Mouse (Mus musculus): ENCODE data around the gene Rnase2b.
"Not testable (repeated sequence)": the region's sequence is repeated elsewhere in the genome, so short reads cannot be mapped to it uniquely, and the experiment has no call there.

Gene Rnase2b

DNA sequence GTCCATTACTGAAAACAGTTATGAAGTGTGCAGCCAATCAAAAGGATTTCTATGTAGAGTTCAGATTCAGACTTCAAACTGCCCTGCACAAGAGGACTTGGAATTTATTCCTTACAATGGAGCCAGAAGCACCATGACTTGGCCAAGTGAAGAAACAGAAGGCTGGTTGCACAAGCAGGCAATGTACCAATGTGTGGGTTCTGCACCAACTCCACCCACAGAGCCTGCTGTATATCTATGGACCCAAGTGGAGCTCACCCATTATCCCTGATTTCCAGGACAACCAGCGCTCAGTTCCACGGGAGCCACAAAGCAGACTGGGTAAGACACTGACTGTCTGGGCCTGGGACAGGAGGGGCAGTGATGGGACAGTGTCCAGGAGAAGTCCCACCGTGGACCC lies at the start of gene Rnase2b:
Rnase2b (plus strand) TSS at position 285 of the 400 bp plus-strand sequence.
- DNase-seq: not testable (repeated sequence)

DNA sequence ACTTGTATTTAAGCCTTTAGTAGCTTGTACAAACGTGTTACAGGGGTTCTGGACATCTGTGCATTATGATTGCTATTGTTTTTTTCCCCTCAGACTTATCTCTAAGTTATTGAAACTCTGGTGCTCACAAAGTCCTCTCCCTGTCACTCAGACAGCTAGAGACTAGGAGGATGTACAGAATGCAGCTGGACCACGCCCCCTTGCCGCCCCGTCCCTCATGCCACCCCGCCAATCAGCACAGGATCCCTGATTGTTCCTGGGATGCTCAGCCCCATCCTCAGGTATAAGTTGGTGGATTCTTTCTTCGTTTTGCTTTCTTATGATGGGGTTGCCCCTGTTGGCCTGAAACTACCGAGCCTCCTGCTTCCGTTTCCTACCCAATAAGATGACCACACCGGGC lies 48.6 kb upstream of the Rnase2b start:
- DNase-seq: no peak

DNA sequence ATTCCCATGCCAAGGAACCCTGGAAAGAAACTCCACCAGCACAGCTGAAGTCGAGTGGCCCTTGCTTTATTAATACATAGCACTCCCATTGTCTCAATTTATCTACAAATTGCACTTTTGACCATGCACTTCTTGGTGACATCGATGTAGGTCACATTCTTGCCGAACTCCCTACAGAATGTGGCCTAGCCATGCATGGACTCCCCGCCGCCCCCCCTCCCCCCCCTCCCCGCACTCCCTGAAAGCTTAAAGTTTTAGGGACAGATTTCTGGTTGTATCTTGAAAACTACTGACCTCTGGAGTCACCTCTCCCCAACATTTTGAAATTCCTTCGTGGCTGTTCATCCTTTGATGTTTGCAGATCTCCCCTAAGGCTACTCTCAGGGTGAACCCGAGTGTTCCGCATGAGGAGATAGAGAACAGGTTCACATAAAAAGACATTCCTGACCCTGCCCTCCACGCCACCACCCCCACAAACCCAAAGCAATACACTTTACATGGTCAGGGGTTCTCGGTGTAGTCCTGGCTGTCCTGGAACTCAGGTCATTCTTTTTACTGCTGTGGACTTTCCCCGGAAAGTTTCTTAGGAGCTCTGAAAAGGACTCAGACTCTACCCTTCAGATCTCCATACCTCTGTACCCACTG lies 48.0 kb upstream of the Rnase2b start, which contains the start of gene Eddm3b:
Eddm3b (plus strand) TSS at position 511 of the 645 bp plus-strand sequence.
- peak; percentile 26 for DNase-seq

DNA sequence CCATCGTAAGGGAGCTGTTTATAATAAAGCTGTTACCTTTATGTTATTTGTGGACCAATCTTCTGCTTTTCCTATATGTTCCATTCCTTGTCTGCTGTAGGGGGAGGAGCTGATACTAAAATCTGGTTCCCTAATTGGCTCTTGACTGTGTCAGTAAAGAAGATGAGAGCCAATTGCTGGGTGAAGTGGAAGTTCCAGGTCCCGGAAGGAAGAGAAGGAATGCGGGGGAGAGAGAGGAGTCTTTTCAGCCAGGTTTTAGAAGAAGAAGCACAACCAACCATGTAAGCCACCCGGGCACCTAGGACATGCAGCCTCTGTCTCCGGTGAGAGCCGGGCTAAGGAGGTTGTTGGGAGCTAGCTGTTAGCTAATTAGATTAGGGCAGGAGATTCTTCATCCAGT lies 36.4 kb upstream of the Rnase2b start:
- no peak for DNase-seq

DNA sequence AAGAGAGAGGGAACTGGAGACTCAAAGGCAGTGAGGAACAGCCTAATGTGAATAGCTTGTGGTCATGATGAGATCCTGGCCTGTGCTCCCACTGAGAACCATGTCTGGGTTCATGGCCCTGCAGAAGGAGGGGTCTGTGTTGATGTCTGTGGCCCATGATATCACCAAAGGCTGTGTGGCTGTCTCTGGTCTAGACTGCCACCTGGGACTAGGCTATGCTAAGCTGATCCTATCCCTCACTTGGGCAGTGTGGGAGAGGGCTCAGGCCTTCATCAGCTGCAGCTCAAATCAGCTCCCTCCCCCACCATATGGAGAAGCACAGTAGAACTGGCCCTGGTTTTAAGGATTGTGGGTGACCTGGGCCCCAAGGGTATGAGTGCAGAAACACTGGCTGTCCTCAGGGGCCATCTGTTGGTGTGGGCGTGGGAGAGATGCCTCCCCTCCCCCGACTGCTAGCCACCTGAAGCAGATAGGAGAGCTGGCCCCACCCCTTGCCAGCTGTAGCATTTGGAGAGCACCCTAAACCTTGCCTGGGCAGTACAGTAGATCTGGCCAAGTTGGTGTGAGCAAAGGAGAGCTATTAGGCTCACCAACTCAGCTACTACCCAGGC lies 34.3 kb upstream of the Rnase2b start:
- DNase-seq: no peak

DNA sequence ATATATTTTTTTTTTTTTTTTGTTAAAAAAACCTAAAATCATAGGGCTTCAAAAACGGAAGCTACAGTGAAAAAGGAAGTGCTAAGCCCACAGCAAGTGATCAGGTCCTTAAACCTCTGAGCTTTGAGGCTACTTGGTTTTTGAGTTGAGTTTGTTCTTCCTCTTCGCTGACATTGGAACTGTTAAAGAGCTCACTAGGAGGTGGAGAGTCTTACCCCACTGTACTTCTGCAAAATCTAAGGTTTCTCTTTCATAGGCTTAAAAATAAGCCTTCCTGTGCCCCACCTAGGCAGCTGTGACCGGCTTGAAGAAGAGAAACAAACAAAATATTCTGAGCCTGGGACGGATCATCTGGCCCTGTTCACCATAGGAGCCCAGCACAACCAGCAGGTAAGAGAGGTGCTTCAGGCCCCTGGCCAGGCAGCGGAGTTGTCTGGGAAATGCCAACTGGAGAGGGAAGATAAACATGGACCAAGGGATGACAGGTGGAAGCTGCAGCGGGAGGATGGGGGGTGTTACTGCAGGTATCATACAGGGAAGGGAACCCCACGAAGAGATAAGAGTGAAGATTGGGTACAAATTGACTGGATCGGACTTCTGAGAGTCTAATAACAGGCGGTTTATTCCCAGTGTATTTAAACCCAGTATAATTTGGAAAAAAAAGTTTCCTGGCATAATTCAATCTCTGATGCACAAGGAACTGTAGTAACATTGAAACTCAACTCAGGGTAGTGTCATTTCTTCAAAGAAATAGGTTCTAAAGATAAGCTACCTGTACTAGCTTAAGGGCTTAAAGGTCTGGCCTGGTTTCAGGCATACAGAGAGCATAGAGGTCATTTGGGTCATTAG lies 33.1 kb upstream of the Rnase2b start:
- no peak for DNase-seq

DNA sequence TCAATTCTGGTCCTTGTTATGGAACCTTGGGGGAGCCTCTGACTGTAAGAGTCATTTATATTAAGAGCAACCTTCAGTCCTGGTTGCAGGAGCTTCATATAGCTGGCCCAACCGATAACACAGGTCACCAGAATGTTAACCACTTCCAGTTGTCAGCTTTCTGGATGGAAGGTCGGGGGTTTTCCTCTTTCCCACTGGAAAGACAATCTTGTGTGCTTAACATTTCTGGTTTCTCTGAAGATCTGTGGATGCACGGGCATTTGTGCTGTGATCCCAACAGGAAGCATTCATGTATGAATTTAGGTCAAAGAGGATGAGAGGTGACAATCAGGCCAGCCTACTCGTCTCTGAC lies 32.5 kb upstream of the Rnase2b start:
- DNase-seq: no peak

DNA sequence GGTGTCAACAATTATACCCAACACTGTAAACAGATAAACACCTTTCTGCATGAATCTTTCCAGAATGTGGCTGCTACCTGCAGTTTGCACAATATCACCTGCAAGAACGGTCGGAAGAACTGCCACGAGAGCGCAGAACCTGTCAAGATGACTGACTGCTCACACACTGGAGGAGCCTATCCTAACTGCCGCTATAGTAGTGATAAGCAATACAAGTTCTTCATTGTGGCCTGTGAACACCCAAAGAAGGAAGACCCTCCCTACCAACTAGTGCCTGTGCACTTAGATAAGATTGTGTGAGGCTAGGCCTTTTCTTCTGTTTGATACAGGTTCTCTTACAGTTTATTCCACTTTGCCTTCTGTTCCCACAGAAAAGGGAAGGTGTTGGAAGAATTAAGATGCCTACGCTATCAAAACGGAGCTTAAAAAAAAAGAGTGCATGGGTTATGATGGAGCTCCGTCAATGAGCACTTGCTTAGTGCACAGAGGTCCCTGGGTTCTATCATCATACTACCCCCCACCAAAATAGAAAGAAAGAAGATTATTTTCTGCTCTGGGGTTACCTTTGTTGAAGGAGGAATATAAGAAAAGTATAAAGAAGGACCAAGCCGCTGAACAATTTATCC lies 31.6 kb upstream of the Rnase2b start:
- DNase-seq: no peak

DNA sequence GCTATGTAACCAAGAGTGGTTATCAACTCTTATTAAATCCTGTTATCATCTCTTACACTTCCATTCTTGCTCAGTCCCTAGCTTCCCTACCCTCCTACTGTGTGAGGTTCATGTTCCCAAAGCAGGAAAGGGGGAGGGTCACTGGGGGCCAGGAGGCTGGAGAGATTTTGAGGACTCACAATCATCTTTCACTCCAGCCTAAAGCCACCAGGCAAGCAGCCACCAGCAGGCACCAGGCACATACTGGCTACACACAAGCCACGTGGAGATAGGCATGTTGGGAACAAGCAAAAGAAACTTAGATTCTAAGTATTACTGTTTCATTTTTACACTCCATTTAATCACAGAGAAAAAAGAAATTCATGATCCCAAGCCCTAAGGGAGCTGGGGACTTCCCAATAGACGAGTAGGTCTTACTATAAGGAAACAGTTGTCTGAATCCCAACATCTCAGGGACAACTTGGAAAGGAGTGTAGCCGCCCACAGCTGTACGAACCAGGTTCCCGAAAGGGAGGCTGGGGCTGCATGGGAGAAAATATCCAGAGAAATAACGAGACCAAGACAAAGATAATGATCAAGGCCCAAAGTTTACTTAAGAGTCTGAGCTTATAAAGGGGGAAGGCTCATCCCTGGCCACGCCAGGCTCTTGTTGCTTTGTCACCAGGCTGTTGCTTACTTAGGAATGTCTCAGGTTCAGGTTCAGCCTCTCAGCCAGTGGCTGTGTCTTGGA lies 30.8 kb upstream of the Rnase2b start:
- no peak for DNase-seq

DNA sequence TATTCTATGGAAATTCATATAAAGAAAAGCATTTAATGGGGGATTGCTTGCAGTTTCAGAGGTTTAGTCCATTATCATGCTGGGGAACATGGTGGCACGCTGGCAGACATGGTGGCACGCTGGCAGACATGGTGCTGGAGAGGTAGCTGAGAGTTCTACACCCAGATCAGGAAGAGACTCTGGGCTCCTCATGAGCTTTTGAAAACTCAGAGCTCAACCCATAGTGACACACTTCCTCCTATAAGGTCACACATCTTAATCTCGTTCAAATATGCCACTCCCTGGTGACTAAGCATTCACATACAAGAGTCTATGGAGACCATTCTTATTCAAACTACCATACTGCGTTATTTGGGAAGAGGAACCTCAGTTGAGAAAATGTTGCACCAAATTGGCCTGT lies 29.7 kb upstream of the Rnase2b start:
- DNase-seq: no peak

DNA sequence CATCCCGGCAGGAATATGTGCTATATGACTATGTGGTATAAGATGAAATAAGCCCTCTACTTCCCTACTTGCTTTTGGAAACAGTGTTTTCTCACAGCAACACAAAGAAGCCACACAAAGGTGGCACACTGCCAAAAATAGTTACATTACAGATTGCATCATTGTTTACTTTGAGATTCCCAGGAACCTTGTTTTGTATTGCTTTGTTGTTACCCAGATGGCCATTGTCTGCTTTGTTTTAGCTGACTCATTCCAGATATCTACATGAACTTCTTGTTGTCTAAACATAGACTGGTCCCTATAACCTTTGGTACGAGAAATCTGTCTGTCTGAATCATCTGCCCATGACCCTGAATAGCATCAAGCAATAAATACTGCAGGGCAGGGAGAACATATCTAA lies 21.7 kb upstream of the Rnase2b start:
- no peak for DNase-seq

DNA sequence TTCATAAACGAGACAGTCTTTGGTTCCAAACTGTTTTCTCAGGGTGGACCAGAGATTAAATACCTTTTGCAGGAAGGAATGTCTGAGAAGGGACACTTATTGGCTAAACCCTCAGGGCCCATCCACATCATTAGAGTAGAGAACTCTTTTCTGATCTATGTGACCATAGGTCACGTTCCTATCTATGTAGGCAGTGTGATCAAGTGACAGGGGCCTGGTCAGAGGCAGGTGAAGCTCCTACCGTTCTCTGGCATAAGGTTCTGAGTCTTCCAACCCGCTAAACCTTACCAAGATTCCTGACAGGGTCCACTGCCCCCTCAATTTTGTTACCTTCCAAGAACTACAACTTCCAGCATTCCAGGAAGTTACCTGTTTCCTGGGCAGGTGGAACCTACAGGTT lies 19.9 kb upstream of the Rnase2b start:
- no peak for DNase-seq

DNA sequence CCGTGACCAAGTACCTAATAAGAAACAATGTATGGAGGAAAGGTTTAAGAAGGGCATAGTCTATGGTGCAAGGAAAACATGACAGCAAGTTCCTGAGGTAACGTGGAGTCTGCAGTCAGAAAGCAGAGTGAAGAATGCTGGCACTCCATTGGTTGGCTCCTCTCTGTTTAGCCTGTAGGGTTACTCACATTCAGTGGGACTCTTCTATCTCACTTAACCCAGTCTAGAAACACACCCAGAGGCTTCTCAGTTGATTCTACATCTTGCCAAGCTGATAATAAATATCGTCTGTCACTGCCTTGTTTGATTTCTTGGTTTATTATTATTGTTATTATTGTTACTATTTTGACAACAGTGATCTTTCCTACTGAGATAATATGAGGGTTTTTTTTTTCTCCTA lies 19.5 kb upstream of the Rnase2b start:
- no peak for DNase-seq

DNA sequence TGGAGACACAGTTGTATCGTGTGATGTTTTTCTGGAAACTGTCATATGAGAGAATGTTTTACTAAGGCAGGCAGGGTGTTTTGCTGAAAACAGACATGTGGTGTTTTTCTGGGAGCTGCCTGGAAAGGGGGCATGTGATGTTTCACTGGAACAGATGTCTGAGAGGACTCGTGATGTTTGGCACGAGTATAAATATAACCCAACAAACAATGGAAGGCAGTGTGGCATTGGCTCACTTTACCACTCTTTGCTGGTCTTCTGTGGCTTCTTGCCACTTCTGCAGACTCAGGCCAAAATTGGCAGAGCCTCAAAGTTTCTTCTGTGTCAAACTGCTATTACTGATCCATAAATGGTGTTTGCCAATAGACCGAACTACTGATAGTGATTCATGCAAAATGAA lies 18.8 kb upstream of the Rnase2b start:
- DNase-seq: no peak

DNA sequence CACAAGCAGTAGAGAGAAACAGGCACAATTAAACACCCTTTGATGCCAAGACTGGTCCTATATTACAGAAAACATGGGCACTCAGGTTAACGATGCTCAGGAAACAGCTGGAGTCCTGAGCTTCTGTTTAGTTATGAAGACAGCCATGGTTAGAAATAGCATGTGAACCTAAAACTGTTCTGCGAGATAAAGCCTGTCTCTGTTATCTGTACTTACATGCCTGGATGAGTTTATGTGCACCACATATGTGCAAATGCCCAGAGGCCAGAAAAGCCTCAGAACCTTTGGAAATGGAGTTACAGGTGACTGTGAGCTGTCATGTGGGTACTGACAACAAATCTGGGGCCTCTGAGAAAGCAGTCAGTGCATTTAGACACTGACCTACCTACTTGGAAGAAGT lies 18.1 kb upstream of the Rnase2b start:
- DNase-seq: no peak

DNA sequence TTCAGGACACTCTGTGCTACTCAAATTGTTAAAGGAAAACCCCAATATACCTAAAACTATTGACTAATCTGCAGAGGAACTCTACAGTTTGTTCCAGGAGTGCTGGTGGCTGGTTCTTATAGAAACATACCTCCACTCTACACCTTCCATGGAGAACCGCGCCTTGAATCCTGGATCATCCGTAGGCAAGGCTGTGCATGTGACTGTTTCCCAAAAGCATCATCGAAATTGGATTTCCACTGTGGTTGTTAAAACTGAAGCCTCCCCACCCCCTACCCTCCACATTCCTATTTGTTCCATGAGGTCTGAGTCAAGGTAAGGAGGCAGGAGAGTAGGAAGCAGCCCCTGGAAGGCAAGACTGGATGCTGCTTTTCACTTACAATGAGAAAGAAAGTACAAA lies 17.6 kb upstream of the Rnase2b start:
- no peak for DNase-seq

DNA sequence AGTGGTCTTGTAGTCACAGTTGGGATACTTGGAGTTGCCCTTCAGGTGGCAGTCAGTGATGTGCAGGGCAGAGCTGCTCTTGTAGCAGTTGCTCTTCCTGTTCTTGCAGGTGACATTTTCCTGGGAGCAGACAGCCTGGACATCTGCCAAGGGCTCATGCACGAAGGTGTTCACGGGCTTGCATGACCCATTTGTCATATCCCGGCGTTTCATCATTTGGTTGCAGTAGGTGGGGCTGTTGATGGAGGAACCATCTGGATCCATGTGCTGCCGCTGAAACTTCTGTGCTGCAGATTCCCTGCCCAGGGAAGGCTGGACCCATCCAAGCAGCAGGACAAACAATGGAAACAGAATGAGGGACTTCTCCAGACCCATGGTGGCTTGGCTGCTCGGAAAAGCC lies 16.5 kb upstream of the Rnase2b start:
- DNase-seq: no peak

DNA sequence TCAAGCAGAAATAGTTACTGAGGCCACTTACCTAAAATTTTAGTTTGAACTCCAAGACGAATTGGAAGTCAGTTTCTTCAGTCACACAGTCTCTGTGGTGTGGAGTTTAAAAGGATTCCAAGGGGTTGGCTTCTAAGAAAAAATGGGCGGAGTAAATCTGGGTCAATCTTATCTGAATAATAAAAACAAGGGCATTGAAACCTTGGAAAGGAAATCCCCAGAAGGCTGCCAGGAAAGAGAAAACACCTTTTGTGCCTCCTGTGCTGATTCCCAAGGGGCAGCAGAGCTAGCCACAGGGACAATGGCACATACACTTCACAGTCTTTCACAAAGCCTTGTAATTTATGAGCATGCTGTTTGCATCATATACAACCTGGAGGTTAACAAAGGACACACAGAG lies 15.4 kb upstream of the Rnase2b start, which contains the start of gene Rnase1:
Rnase1 (minus strand) TSS at position 101 of the 400 bp plus-strand sequence.
- DNase-seq: no peak

DNA sequence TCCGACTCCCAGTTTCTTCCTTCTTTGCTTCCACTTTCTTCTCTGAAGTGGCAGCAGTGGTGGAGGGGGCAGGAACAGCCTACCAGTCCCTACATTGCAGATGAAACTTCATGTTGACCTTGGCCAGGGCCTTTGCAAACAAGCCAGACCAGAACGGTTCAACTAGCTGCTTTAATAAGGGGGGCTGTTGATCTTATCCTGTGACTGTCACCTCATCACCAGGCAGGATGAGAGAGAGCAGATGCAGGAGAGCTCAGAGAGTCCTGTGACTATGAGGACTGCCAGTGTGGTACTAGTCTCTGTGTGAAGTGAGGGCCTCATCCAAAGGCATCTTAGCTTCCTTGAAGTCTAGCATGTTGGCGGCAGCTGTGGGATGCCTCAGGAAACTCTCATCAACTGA lies 14.1 kb upstream of the Rnase2b start:
- no peak for DNase-seq

DNA sequence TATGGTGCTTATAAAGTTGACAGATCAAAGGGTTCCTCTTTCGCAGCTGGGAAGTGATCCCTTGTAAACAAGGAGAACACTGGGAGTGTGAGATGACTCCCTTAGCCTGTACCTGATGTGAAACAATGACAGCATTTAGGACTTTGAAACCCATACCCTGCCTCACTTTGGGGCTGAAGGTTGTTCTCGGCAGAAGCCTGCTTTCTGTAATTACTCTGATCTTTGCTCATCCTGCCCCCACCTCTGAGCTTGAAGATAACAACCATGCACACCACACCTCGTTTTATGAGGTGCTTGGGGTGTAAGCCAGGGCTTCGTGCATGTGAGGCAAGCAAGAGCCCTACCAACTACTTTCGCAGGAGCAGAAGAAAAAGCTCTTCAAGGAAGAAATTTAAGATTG lies 12.9 kb upstream of the Rnase2b start:
- no peak for DNase-seq

DNA sequence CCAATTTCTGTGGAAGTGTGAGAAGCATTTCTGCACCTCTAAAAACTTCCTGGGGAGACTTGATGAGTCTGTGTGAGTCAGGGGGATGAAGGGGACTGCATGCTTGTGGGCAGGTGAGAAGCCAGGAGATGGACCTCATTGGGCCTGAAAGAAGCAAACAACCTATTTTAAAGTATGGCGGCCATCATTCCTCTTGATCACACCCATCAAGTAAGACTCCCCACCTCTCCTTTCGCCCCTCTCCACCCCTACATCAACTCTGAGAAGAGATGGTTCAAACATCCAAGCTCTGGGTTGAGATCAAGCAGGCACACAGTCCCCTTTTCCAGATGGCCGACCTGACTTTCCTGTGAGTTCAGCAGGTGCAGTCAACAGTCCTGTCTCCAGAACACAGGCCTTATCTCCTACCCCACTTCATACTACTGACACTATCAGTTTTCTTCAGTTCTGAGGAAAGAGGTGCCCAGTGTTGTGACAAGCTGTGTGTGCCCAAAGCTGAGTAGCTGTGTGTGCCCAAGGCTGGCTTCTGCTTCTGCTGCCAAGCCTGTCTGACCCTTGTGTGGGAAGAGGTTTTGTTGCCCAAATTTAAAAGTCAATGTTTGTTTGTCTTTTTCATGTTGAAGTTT lies 11.7 kb upstream of the Rnase2b start:
- no peak for DNase-seq

DNA sequence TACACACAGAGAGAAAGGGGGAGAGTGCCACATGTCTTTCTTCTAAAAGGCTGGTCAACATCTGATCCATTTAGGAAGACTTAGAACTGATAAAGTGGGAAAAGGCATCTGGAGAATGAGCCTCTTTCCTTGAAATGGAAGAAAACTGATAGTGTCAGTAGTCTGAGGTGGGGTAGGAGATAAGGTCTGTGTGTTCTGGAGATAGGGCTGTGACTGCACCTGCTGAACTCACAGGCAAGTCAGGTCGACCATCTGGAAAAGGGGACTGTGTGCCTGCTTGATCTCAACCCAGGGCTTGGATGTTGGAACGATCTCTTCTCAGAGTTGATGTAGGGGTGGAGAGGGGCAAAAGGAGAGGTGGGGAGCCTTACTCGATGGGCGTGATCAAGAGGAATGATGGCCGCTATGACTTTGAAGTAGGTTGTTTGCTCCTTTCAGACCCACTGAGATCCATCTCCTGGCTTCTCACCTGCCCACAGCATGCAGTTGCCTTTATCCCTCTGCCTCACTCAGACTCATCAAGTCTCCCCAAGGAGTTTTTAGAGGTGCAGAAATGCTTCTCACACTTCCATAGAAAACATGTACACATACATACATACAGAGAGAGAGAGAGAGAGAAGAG lies 9.7 kb upstream of the Rnase2b start:
- no peak for DNase-seq
